Mouse (Mus musculus) limb, embryonic 12.5 days (tissue): ENCODE measurements at regions not wholly inside any gene's neighbourhood (a gene's known extent, or its start where the extent isn't known, plus 50 kb on each side); places are given as distances from the start of the nearest gene placed in this dataset.

Source experiments
- ATAC-seq: fragments of 200-750 bp; cut with Nextera tagmentation; 2 replicates; pipeline ENCODE4 v1.8.0; 2017; ENCODE audit warnings: low read depth, moderate TSS enrichment; ENCODE audit not compliant: insufficient number of reproducible peaks, insufficient read depth, low FRiP score, low TSS enrichment
- H3K27ac ChIP-seq: fragments of 300-500 bp; sonication (generic); 2 replicates; pipeline ENCODE4 v1.5.1; 2016; ENCODE audit warnings: mild to moderate bottlenecking, moderate library complexity
- H3K27me3 ChIP-seq: fragments of 300-500 bp; sonication (generic); 2 replicates; pipeline ENCODE4 v1.6.1; 2016; ENCODE audit warnings: mild to moderate bottlenecking, moderate library complexity
- H3K36me3 ChIP-seq: fragments of 300-500 bp; sonication (generic); 2 replicates; pipeline ENCODE4 v1.6.1; 2016; ENCODE audit warnings: mild to moderate bottlenecking, moderate library complexity
- H3K4me1 ChIP-seq: fragments of 300-500 bp; sonication (generic); replicated peaks from 2 replicates; pipeline ENCODE4 v1.6.1; 2016
- H3K4me2 ChIP-seq: fragments of 300-500 bp; sonication (generic); 2 replicates; pipeline ENCODE4 v1.6.1; 2016; ENCODE audit warnings: mild to moderate bottlenecking, moderate library complexity
- H3K4me3 ChIP-seq: fragments of 300-500 bp; sonication (generic); replicated peaks from 2 replicates; pipeline ENCODE4 v1.5.1; 2016; ENCODE audit warnings: mild to moderate bottlenecking
- H3K9ac ChIP-seq: fragments of 300-500 bp; sonication (generic); replicated peaks from 2 replicates; pipeline ENCODE4 v1.6.1; 2016; ENCODE audit warnings: mild to moderate bottlenecking, moderate library complexity
- H3K9me3 ChIP-seq: fragments of 300-500 bp; sonication (generic); 2 replicates; pipeline ENCODE4 v1.6.1; 2016; ENCODE audit warnings: mild to moderate bottlenecking, moderate library complexity
- WGBS: fragments of 180-500 bp; shearing (Covaris S2); methylation state at CpG from one replicate; pipeline ENCODE4 v1.1.7; 2016; 5-methylcytosine and 5-hydroxymethylcytosine counted together

DNA sequence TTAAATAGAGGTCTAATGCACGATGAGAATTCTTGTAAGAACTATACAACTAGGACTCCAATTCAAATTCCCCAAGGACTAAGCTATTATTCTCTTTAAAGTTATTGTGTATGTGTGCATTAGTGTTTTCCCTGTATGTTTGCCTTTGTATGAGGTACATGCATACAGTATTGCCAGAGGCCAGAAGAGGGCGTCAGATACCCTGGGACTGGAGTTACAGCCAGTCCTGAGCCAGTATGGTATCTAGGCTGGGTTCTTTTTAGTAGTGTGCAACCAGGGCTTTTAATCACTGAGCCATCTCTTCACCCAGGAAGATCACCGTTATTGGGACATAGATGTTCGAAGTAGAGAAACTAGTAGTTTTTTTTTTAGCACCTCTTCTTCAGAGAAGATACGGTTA is 154.2 kb upstream of the Esrrg start:
- H3K36me3 ChIP-seq = no peaks in the 10 kb centered on the region
- WGBS = 60% methylated on average over 5 of the region's 5 CpGs
- no peaks in the 10 kb centered on the region for H3K4me1 ChIP-seq
- ATAC-seq = no peak
- H3K9ac ChIP-seq = no peak overlapping the region
- no peak overlapping the region for H3K4me2 ChIP-seq
- no peak overlapping the region for H3K27ac ChIP-seq
- no peaks in the 10 kb centered on the region for H3K9me3 ChIP-seq
- H3K27me3 ChIP-seq = no peaks in the 10 kb centered on the region
- no peak overlapping the region for H3K4me3 ChIP-seq

DNA sequence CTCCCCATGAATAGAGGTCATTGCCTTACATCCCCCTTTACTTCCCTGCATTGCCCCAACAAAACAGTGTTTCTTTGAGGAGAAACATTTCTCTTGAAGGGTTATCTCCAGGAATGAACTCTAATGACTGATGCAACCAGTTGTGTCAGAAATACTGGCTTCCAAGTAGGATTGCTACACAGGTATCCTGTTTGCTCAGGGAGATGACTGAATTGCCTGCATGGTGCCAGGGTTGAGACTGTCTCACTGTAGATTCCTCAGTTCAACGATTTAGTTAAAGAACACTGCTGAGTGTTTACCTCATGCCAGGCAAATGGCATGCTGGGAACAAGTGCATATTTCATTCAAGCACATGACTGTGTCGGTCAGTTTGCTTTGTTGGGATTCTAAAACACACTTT is 123.8 kb upstream of the Esrrg start:
- 85% methylated on average over 2 of the region's 2 CpGs for WGBS
- no peak overlapping the region for H3K27ac ChIP-seq
- H3K4me2 ChIP-seq = no peak overlapping the region
- no peak overlapping the region for H3K9ac ChIP-seq
- H3K4me1 ChIP-seq = no peaks in the 10 kb centered on the region; the same call in 1 of the 2 replicates
- H3K4me3 ChIP-seq = no peak overlapping the region
- H3K27me3 ChIP-seq = no peaks in the 10 kb centered on the region
- H3K36me3 ChIP-seq = no peaks in the 10 kb centered on the region
- H3K9me3 ChIP-seq = no peaks in the 10 kb centered on the region
- no peak for ATAC-seq

DNA sequence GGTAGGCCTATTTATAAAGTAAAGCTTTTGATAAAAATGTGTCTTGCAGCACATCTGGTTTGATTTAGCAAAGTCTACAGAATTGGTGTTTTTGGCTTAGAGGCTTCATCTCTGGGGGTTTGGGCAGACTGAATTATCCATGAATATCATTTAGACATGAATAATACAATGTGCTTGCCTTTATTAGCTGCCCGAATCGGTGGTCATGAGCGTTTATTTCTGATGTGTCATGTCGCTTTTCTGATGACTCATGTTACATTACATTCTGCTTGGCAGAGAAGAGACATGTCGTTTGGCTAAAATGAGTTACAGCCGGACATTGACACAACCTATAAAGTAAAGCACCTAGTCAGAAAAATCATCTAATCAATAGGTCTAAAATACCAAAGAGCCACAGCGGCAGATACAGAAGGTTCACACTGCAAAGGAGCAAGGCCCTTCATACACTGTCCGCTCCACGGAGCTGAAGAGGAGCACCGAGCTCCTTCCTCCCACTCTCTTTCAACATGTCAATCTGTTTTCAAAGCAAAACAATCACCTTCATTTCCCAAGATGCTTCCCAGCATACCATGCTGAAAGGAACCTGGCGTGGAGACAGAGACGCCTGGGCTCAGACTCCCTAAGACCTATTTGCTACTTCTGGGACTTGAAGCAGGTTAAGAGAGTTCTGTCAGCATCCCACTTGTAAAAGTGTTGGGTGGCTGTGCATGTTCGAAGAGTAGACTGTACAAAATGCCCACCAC is 120.5 kb upstream of the Esrrg start:
- Histone ChIP-seq H3K27me3 (no peaks in the 10 kb centered on the region), H3K36me3 (no peaks in the 10 kb centered on the region), H3K27ac (no peak overlapping the region), H3K4me2 (no peak overlapping the region), H3K9me3 (no peaks in the 10 kb centered on the region), H3K9ac (no peak overlapping the region), H3K4me3 (no peak overlapping the region), H3K4me1 (no peaks in the 10 kb centered on the region; the same call in 1 of the 2 replicates)
- WGBS = 79% methylated on average over 13 of the region's 13 CpGs
- no peak for ATAC-seq

DNA sequence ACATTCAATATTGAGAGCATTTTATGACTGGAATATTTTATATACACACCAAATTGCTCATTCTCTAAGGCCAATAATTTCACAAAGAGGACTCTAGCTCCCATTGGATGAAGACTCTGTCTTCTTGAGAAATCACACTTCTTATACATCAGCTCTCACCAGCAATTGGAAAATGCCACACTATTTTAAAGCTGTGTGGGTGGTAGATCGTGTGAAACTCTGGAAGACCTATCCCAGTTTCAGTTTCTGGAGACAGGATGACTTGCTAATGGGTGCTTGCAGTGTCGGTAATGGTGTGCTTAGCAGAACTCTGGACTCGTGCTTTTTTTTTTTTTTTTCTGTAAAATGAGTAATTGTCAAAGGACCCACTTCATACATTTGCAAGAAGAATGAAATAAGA is 119.1 kb upstream of the Esrrg start:
- H3K9ac ChIP-seq = no peak overlapping the region
- no peaks in the 10 kb centered on the region for H3K27me3 ChIP-seq
- WGBS = 78% methylated on average over 3 of the region's 3 CpGs
- no peaks in the 10 kb centered on the region for H3K36me3 ChIP-seq
- H3K4me2 ChIP-seq = no peak overlapping the region
- no peaks in the 10 kb centered on the region; the same call in 1 of the 2 replicates for H3K4me1 ChIP-seq
- H3K4me3 ChIP-seq = no peak overlapping the region
- no peak for ATAC-seq
- no peak overlapping the region for H3K27ac ChIP-seq
- H3K9me3 ChIP-seq = no peaks in the 10 kb centered on the region

DNA sequence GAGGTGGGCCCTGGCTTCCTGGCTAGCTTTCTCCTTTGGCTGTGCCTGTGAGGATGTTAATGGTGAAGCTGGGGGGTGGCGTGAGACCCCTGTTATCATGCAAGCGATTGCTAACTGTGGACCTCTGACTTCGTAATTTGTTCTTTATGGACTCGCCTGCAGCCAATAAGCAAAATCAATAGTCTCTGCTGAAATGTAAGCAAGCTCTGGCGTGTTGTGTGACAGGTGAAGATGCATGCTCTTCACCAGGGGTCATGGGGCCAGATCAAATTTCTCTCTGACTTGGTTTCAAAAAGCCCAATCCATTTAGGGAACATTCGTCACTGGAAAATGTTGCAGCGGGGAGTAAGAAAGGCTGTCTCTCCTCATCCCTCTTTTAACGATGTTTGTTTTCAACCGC is 103.2 kb upstream of the Esrrg start:
- H3K27ac ChIP-seq = no peak overlapping the region
- no peak overlapping the region for H3K9ac ChIP-seq
- no peak overlapping the region for H3K4me3 ChIP-seq
- no peak for ATAC-seq
- 0 out of 2 replicates have a peak, but pooled peaks cover 3% of the 10 kb centered on the region for H3K4me1 ChIP-seq
- no peak overlapping the region for H3K4me2 ChIP-seq
- H3K9me3 ChIP-seq = no peaks in the 10 kb centered on the region
- WGBS = 33% methylated on average over 9 of the region's 9 CpGs
- H3K36me3 ChIP-seq = no peaks in the 10 kb centered on the region
- no peaks in the 10 kb centered on the region for H3K27me3 ChIP-seq

DNA sequence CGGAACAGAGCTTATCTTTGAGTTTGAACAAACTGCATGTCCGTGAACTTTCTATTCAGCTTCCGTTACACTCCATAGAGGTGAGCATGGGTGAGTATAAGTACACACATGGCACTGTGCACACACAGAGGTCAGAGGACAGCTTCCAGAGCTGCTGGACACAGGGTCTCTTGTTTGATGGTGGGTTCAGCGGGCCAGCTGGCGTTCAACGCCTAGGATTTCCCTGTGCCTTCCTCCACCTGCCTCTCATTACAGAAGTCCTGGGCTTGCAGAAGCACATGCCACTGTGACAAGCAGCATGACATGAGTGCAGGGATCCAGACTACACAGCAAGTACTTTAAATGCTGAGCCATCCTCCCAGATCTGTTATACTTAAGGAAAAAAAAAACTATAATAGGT is 101.4 kb upstream of the Esrrg start:
- no peak overlapping the region for H3K4me2 ChIP-seq
- H3K27me3 ChIP-seq = no peaks in the 10 kb centered on the region
- H3K4me1 ChIP-seq = 0 out of 2 replicates have a peak, but pooled peaks cover 3% of the 10 kb centered on the region
- H3K4me3 ChIP-seq = no peak overlapping the region
- no peak overlapping the region for H3K9ac ChIP-seq
- H3K9me3 ChIP-seq = no peaks in the 10 kb centered on the region
- no peaks in the 10 kb centered on the region for H3K36me3 ChIP-seq
- no peak overlapping the region for H3K27ac ChIP-seq
- no peak for ATAC-seq
- WGBS = 50% methylated on average over 6 of the region's 6 CpGs

DNA sequence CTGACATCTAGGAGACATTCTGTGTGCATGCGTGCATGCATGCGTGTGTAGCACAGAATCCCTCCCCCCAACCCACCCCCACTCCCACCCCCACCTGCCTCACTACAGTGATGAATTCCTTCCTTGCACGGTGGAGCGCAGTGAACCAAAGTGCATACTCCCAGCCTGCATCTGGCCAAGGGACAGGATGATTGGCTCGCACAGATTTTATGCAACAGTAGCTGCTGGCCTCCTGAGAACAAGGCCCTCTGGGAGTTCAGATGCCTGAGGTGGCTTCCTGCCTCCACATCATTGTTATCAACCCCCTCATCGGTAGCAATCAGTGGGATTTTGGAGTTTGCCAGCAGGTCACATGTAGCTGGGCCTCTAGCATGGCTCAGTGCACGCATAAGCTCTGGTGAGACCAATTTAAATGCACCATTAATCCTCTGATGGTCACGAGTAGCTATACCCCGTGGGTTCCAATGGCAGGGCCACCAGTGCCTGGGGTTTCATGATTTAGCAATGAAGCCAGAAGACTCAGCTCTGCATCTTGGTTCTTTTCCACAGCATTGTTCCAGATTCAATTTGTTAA is 77.2 kb upstream of the Esrrg start:
- no peak for ATAC-seq
- Histone ChIP-seq H3K27me3 (no peaks in the 10 kb centered on the region), H3K4me2 (no peak overlapping the region), H3K36me3 (no peaks in the 10 kb centered on the region), H3K4me3 (no peak overlapping the region), H3K9me3 (no peaks in the 10 kb centered on the region), H3K9ac (no peak overlapping the region), H3K4me1 (no peaks in the 10 kb centered on the region), H3K27ac (no peak overlapping the region)
- 86% methylated on average over 9 of the region's 9 CpGs for WGBS

DNA sequence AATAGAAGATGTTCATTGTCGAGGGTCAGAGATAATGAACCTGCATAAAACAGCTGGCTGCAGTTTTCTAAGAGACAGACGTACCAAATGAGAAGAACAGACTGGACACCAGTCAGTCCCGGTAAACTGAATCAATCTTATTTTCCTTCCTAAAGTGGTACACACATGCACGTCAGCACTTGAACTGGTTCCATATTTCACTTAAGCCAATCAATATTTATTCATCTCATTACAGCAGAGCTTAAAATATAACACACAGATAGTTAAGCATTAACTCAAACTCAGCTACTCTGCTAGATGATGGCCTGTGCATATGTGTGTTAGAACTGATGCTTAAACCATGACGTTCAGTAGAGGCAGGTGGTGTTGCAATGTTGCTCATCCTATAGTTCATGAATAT is 72.3 kb upstream of the Esrrg start:
- 77% methylated on average over 5 of the region's 5 CpGs for WGBS
- Histone ChIP-seq H3K9me3 (no peaks in the 10 kb centered on the region), H3K27me3 (no peaks in the 10 kb centered on the region), H3K36me3 (no peaks in the 10 kb centered on the region), H3K4me3 (no peak overlapping the region), H3K4me1 (no peaks in the 10 kb centered on the region), H3K4me2 (no peak overlapping the region), H3K9ac (no peak overlapping the region), H3K27ac (no peak overlapping the region)
- no peak for ATAC-seq

DNA sequence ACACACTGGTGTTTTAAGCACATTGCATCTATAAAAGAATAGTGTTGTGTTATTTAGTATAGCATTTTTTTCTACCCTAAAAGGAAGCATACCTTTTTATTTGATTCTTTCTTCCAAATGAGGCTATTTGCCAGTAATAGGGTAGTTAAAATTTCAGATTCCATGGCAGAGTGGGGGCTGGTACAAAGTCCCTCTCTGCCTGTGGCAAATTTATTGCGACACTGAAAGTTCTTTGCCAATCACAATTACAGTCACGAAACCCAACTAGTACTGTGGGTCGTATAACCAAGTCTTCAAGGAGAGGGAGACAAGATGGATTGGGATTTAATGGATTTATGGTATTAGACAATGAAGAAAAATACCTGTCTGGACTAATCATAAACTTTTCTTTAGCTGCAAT is 51.9 kb upstream of the Esrrg start:
- Histone ChIP-seq H3K9me3 (no peaks in the 10 kb centered on the region), H3K36me3 (no peaks in the 10 kb centered on the region), H3K4me3 (no peak overlapping the region), H3K9ac (no peak overlapping the region), H3K27ac (no peak overlapping the region), H3K4me2 (no peak overlapping the region), H3K27me3 (no peaks in the 10 kb centered on the region), H3K4me1 (peaks cover 5% of the 10 kb centered on the region)
- WGBS = 32% methylated on average over 3 of the region's 3 CpGs
- ATAC-seq = no peak
